Mouse (Mus musculus): ENCODE measurements around the gene Eif4a1.

Gene Eif4a1

DNA sequence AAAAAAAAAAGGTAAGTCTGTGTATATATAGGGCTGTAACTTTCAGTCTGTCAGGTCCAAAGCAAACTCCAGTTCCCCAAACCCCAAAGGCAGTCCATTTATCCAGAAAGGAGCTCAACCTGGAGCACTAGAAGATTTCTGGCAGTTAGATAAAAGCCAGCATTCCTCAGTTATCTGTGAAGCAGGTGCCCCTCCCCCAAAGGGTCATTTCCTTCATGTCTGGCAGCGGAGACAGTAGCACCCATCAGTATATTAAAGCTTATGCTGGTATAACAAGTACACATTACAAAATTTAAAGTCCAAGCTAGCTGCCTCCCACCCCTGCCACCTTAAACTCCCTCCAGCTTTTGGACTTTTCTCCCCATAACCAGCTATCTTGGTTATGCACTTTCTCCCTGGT lies 27.4 kb upstream of the Eif4a1 start:
- in situ Hi-C loops (cut with MboI) = no loop called here

DNA sequence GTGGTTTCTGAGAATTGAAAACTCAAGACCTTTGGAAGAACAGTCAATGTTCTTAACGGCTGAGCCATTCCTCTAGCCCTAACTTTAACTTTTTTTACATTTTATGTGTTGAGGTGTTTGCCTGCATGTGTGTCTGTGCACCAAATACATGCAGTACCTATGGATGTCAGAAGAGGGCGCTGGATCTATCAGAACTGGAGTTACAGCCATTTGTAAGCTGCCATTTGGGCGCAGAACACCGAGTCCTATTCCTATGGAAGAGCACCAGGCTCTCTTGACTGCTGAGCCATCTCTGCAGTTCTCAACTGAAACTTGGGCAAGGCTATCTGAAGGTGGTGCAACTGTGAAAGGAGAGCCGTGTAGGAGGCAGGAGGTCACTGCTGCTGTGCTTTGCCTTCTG lies 26.4 kb upstream of the Eif4a1 start:
- in situ Hi-C loops (cut with MboI) = no loop called here

DNA sequence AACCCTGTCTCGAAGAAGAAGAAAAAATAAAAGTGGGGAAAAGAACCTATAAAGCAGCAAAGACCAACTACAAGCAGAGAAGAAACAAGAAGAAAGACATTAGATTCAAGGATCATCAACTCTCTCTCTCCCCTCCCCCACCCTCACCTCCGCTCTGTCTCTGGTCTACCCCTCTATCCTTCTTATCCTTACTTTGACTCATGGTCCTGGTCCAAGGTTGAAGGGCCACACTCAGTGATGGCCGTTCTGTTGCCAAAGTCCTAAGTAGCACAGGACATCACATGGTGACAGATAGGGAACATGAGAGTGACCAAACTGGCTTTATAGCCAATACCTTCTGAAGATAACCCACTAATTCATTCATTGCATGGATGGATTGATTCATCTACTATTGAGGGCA lies 25.2 kb upstream of the Eif4a1 start:
- in situ Hi-C loops (cut with MboI) = no loop called here

DNA sequence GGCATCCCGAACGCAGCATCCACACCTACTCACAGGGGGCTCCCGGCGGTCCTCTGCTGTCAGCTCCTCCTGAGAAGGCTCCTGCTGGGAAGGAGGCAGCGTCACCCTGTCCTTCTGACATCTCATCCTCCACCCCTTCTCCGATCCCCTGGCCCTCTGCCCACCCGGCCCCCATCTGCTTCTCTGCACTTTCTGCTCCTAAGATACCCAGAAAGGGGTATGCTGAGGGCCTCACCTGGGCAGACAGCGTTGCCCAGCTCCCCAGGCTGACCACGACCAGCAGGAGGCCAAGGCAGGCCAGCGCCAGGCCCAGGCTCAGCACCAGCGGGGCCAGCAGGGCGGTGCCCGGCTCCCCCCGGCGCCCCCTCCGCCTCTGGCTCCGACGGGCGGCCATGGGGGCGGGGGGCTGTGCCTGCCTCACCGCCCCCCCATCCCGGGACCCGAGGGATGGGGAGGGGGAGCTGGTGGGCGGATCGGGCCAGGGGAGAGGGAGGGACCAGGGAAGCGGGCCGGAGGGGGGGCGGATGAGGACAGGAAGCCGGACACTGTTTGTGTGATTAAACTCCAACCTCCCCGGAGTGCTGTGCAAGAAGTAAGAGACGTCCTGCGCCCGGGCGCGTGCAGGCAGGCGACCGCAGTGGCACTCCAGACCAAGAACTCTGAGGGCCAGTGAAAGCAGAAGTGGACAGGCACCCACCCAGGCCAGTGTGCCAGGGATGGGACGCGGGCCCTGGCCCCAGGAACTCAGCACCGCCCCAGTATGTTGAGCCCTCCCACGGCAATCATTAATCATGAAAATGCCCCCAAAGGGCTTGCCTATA lies 23.3 kb upstream of the Eif4a1 start, which contains the start of the genes Tnfsf12 and Tnfsfm13:
Gene Tnfsf12, minus strand, starts transcription at position 489 of the 821 bp plus-strand sequence.
Gene Tnfsfm13, minus strand, starts transcription at position 738 of the 821 bp plus-strand sequence.
- in situ Hi-C loops (cut with MboI) = no loop called here

DNA sequence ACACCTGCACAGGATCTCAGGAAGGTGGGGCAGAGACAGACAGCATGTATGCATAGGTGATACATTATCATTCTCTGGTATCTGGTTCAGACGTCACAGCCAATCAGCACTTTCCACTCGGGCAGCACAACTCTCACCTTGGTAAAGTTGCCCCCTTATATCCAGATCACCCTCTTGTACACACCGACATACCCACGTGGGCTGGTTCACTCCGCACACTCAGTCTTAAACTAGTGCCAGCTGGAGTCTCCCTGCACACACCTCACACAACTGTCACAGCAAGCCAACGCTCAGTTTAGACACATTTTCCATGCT lies 22.8 kb upstream of the Eif4a1 start:
- in situ Hi-C loops (cut with MboI) = no loop called here

DNA sequence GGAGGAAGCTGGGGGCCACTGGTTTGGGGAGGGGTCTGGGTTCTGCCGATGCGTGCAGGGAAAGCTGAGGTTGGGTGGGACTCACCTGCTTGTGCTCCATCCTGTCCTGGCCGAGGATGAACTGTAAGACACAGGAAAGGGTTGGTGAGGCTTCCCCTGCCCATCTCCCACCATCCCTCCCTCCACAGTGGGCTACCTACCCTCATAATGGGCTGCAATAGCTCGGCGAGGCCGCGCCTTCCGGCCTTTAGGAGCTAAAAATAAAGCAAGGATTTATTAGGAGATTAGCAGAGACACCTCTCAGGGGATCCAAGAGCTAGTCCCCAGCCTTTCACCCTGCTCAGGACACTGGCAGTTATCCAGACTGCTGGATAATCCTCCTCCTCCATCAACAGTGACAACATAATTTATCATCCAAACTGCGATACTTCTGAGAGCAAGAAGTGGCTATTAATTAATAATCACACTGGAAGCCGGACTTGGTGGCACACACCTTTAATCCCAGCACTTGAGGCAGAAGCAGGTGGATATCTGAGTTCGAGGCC lies 21.3 kb upstream of the Eif4a1 start:
- in situ Hi-C loops (cut with MboI) = no loop called here

DNA sequence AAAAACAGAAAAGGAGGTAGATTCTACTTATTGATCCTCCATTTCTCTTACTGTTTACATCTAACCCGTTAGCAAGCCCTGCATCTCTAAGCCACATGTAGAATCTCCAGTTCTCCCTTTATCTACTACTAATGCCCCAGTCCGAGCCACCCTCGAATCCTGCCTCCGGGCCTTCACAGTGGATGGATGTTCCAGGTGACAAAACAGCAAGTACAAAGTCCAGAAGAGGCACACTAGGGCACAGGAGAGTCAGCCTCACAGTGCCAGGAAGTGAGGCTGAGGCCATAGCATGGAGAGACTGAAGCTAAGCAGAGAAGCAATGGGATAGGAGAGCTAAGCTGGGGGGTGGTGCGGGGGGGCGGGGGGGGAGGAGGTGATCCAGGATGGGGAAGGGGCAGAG lies 20.6 kb upstream of the Eif4a1 start:
- in situ Hi-C loops (cut with MboI) = no loop called here

DNA sequence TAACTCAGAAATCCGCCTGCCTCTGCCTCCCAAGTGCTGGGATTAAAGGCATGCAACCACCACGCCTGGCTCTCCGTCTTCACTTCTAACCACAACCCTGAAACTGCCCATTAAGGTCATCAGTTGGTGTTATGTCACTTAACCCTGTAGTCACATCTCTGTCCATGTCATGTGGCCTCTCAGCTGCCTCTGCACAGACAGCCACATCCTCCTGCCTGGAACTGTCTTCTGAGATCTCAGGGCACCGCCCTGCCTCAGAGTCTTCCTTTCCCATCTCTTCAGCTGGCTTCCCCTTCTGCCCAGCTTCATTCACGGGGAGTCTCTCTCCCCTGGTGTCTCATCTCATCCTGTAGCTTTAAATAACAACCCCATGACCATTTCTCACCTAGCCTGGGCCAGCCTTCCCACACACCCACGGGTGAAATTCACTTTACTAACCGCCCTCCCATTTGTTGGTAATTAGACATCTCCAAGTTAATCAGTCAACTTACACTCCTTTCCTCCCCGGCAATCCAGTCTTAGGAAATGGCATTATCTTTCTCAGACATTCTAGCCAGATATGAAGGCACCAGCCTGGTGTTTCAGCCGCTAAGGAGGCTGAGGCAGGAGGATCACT lies 20.1 kb upstream of the Eif4a1 start:
- in situ Hi-C loops (cut with MboI) = no loop called here

DNA sequence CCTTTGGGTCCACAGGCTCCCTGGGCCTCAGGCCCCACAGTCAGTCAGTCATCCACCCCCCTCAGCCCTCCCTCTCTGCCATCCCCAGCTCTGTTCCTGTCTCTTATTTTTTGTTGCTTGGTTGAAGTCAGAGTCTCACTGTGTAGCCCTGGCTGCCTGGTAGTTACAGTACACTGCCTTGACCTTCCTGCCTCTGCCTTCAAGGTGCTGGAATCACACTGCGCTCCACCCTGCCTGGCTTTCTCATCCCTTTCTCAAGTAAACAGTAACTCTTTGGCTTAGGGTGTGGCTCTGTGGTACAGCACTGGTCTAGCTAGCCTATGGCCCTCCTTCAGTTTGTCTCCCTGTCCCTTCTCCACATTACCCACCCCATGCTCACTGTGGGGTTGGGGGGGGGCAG lies 17.7 kb upstream of the Eif4a1 start:
- in situ Hi-C loops (cut with MboI) = no loop called here

DNA sequence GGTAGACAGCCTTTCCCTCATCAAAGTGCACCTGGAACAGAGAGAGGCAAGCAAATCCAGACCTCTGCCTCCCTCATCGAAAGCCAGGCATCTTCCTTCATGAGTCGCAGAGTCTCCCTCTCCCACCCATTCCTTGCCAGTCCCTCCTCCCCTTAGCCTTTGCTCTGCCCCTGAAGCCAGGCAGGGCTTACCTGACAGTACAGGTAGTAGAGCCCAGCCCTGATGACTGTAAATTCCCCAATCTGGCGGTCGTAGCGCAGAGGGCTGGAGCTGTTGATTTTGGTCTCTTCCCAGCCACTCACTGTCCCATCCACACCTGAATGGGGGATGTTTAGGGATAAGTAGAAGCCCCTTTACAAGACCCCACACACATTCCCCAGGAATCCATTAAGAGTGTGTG lies 14.8 kb upstream of the Eif4a1 start:
- in situ Hi-C loops (cut with MboI) = no loop called here

DNA sequence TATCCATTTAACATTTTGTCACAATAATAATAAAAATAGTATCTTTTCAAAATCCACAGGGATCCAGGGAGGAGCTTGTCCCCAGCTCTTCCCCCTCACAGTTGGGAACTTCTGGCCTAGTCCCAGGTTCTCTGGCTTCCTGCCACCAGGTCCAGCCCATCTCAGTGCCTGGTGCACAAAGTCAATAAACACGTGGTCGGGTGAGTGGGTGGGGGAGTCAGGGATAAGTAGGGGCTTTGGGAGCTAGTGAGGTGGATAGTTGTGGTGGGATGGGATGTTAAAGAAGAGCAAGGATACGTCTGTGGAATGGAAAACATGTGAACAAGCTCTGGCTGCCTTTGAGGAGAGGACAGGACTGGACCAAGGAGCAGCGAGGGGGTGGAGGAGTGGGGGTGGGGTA lies 14.2 kb upstream of the Eif4a1 start:
- in situ Hi-C loops (cut with MboI) = no loop called here

DNA sequence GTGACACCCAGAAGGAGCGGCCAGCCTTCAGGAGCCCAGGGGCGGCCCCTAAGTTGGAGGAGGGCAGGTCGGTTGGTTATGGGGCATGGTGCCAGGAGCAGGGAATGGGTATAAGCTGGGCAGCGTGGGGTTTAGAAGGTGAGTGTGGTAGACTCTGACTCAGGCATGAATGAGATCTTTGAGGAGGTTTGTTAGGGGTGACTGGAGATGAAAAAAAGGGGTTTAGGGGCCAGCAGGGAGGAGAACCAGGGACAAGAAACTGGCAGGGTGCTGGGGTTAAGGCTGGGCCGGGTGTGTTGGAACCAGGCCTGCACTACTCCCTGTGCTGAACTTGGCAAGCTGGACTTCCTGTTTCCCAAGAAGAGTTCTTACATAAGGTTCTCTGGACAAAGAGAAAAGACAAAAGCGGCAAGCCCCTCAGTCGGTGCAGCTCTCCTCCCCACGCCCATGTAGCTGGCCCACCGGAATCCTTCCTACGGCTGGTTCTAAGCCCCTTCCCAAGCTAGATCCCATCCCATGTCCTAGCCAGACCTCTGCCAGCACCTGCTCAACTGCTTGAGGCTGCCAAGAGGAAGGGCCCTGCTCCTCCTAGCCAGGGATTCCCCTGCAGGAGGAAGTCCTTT lies 13.4 kb upstream of the Eif4a1 start, which contains the start of gene Tnfsf13:
Gene Tnfsf13, minus strand, starts transcription at position 259 of the 623 bp plus-strand sequence.
- in situ Hi-C loops (cut with MboI) = no loop called here

DNA sequence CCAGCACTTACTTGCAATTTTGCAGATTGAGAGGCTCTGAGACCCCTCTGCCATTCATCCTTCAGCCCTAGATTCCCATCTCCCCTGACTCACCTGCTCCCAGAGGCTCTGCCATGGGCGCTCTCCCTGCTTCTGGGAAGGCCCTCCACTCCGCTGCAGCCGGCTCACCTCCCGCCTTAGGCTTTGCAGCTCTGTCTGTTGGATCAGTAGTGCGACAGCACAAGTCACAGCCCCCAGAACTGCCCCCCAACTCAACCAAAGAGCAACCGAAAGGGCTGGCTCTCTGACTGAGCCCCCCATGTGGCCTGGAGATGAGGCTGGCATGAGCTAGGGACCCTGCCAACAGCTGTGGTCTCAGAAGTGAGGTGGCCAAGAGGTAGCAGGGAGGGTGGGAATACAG lies 12.7 kb upstream of the Eif4a1 start:
- in situ Hi-C loops (cut with MboI) = no loop called here

DNA sequence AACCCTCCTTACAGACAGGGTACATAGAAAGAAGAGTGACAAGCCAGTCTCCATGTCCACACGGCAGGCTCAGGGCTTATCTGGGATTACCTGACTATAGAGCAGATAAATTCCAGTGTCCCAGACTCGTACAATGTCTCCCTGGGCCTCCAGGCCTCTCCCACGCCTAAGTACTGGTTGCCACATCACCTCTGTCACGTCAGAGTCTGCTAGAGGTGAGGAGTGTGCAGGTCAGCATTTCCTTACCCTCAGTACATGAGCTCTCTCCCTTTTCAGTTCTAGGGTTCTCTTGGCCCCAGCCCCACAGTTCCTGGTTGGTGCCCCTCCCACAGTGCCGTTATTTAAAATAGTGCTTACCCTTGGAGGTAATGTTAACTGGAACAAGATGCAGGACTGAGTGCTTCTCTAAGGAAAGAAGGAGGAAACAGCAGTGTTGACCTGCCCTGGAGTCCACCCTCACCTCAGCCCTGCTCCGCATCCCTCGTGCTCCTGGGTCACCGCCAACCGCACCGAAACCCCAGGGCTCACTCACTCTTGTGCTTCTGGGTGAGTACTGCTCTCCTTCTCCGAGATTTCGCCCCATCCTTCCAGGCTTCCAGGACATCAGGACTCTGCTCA lies 12.0 kb upstream of the Eif4a1 start:
- in situ Hi-C loops (cut with MboI) = no loop called here

DNA sequence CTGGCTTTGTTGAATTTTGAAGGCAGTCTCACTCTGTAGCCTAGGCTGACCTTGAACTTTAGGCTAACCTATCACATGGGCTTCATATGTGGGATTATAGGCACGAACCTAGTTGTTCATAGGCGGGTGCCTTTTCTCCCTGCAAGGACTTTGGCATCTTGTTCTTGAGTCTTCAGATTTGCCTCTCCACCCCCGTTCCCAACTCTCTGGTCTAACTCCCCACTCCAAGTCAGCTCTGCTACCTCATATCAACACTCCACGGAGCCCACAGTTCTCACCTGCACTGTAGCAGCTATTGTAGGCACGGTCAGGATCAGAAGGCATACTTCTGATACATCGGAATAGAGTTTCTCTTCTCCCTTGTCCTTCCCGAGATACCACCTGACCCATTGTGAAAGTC lies 11.4 kb upstream of the Eif4a1 start:
- in situ Hi-C loops (cut with MboI) = no loop called here

DNA sequence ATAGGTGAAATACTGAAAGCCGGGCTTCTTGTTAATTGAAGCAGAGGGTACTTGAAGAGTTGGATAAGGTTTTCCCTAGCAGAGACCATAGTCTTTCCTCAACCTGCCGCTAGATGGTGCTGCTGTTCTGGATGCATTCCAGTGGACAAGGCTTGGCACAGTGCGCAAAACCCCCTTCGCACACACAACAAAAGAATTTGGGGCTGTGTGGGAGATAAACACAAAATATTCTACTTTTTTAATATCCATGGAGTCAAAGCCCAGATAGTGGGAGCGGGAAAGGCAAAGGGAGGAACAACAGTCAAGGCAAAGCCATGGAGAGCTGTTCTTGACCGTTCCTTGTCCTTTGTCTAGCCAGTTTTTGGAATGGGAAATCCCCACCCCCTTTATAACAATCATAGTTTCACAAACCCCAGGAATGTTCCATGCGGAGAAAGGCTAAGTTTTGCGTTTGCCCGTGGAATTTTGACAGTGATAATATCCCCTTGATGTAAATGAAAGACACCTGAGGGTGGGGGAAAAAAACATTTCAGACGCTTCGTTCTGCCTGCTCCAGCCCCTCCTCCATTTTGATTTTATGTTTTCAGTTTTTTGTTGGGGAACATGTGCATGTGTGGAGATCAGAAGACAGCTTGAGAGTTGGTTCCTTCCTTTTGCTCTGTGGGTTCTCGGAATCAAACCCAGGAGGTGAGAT lies 10.8 kb upstream of the Eif4a1 start:
- in situ Hi-C loops (cut with MboI) = no loop called here

DNA sequence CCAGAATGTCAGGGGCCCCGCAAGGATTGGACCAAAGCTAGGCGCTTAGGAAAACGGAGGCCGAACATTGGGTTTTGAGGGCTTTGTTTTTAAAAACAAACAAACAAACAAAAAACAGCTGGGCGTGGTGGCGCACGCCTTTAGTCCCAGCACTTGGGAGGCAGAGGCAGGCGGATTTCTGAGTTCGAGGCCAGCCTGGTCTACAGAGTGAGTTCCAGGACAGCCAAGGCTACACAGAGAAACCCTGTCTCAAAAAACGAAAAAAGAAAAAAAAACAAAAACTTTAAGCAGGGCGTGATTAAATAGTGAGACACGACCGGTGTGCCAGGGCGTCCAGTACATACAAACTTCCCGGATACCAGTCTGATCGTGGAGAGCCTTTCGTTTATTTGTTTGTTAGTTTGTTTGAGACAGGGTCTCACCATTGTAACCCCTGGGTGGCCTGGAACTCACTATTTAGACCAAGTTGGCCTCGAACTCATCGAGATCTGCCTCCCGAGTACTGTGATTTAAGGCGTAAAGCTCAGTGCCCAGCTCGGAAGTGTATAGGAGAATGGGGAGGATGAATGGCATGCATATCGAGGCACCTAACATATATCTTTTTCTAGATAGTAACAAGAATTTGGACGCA lies 10.1 kb upstream of the Eif4a1 start:
- in situ Hi-C loops (cut with MboI) = no loop called here

DNA sequence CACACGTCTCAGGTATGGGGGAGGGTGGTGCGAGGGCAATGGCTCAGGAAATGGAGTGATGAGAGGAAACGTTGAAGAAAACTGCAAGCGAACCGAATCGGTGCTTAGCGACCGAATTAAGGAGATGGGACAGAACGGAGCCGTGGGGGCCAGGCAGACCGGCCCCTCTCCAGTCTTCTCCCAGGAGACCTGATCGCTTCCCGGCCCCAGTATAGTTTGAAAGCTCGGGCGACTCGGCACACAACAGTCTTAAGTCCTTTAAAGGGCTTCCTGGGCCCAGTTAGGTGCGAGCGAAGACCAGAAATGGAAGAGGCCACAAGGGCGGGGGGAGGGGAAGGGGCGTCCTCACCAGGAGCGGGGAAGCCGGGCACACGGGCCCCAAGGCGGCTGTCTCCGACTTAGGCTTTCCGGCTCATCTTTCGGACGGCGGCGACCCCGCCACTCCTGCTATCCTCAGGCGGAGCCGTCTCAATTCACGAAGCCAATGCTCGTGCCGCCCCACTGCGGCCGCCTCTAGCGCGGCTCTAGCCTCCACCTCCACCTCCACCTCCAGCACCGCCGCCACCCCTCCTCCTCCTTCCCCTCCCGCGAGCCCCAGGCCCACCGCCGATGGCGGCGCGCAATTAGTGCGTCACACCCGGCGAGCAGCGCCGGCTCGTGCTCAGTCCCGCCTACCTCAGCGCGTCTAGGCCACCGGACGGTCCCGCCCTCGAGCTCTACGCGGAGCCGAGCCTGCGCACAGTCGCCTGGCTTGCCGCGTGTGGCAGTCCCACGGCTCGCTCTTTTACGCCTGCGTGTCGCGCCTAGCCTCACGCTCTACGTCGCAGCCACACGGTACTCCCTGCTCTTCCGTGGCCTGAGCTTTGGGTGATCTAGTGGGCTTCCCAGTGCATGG lies 9.3 kb upstream of the Eif4a1 start, which contains the start of gene Senp3:
Gene Senp3, minus strand, starts transcription at position 771 of the 895 bp plus-strand sequence.
- in situ Hi-C loops (cut with MboI) = no loop called here

DNA sequence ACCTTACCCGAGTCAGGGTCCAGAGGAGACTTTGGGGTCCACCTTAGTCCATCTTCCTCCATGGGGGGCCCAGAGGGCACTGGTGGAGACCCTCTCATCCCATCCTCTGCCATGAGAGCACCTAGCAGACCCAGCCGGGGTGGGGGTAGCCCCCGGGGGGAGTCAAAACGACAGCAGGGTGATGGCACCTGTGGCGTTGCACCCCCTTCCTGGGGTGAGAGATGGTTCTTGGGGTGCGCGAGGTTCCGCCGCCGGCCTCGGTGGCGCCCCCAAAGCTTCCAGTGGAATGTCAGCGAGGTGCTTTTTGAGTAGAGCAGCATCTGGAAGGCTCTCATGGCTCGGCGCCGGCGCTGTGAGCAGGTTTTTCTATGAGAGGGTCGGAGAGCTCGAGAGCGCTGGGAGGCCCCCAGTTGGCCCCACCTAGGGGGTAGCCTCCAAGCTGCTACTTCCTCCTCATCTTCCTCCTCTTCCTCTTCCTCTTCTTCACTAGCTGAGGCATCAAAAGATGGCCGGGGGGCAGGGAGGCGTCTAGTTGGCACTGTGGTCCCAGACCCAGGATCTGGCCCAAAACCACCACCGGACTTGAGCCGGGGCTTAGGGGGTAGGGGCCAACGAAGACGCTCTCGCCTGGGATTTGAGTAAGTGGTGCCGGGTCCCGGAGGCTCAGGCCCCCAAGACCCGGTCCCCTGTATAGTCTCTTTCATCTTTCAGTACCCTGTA lies 8.1 kb upstream of the Eif4a1 start:
- in situ Hi-C loops (cut with MboI) = no loop called here

Data from mature B cell (primary cell).